Mouse (Mus musculus): Measurements from ENCODE around the gene Capza3. TPM values are rescaled to one million over a fixed set of nuclear protein-coding genes. Genes with fewer than 3 reads are reported as not detected.

Gene Capza3
- not detected in 2 replicates for polyA plus RNA-seq (2012; rRNA removed)

GRCm38 (mm10) chr6:140040952-140041351 is at the start of gene Capza3:
Capza3 (plus strand) TSS chr6:140041252.

GRCm38 (mm10) chr6:140041357-140041756 is 305 bp downstream of the Capza3 start, which contains the start of gene Plcz1:
Plcz1 (minus strand) TSS chr6:140041457.

Other genes with a start within 250 kb of the Capza3 start
- 0.16 and 0.23 TPM in 2 replicates for gene Plcz1, start 205 bp downstream of the Capza3 start, polyA plus RNA-seq (2012; rRNA removed)